Mouse (Mus musculus): ENCODE measurements around the gene BC147527. TPM values are rescaled to one million over a fixed set of nuclear protein-coding genes. Genes with fewer than 3 reads are reported as not detected.
"Not testable (repeated sequence)": the region's sequence is repeated elsewhere in the genome, so short reads cannot be mapped to it uniquely, and the experiment has no call there.

BC147527 gene
- total RNA-seq (2021) = not detected
- long read RNA-seq, experiment 1 = 0 reads
- long read RNA-seq, experiment 2 = 0 reads

DNA sequence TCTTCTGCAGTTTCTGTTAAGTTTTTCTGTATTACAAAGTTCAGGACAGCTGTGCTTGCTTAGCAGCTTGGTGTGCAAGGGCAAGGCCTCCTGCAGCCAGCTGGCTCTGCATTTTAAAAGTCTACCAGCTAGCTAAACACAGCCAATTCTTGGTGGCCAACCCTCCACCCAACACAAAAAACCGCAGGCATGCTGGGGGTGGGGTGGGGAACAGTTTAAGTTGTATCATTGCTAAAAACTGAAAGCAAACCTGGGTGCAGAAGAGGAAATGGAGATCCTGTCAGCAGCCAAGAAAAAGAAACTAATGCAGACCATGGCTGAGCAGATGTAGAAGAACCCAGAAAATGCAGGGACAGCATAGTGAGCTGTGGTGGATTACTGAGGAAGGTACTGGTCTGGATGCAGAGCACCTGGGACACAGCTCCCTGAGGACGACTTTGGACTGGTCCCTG, at the start of gene BC147527:
Gene BC147527, plus strand, starts transcription at position 402 of the 452 bp plus-strand sequence.
- DNase-seq (ENCODE audit: low spot score) = no peak

GRCm38 (mm10) chr13:120251208-120251924, 48.8 kb upstream of the BC147527 start:
- DNase-seq (ENCODE audit: low spot score) = not testable (repeated sequence)

DNA sequence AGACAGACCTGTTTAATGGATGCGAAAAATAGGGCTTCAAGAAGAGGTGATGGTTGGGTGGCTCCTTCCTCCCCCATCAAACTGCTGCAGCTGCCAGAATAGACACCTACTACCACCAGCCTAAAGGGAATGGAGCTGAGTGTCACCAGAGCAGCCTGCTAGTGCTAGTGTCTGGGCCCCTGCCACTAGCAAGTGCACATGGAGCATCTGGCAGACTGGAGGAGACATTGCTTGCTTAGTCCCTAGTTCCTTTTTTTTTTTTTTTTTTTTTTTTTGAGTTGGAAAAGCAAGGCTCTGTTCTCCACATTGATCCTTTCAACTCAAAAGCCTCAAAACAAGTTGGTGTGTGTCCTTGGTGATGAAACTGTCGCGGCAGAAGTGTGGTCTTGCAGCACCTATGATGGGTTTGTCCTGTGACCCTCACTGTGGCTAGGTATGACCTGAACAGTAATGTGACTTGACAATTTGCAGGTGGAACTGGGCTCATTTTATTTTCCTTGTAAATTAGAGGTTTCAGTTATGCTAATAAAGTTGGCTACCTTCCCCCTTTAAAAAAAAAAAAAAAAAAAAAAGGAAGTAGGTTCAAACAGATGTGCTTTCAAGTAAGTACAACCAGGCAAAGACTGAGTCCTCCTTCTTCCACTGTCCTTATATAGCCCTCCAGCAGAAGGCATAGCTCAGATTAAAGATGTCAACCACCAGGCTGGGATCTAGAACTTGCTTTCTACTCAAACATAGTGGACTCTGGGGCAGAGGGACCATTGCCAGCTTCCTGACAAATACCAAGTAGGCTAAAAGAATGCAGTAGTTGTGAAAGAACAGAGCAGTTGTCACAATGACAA, 41.2 kb upstream of the BC147527 start:
- not testable (repeated sequence) for DNase-seq (ENCODE audit: low spot score)

- not testable (repeated sequence) for DNase-seq (ENCODE audit: low spot score)
These were observed 40.5 kb upstream of the BC147527 start for GRCm38 (mm10) chr13:120259718-120260117.

DNA sequence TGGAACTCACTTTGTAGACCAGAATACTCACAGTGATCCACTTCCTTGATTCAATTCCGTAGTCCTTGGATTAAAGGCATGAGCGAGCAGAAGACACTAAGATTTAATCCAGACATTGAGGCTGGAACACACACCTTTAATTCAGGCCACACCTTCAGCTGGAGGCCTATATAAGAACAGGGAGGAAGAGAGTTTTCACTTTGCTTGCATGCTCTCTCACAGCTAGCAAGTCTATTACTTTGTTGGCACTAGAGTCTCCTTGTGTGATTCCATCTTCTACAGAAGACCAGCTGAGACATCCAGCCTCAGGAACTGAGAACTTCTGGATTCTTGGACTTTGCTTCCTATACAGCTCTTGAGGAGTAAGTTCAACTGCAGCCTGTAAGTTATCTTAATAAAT, 37.3 kb upstream of the BC147527 start, which contains the start of gene AF067061:
Gene AF067061, plus strand, starts transcription at position 245 of the 400 bp plus-strand sequence.
- not testable (repeated sequence) for DNase-seq (ENCODE audit: low spot score)

DNA sequence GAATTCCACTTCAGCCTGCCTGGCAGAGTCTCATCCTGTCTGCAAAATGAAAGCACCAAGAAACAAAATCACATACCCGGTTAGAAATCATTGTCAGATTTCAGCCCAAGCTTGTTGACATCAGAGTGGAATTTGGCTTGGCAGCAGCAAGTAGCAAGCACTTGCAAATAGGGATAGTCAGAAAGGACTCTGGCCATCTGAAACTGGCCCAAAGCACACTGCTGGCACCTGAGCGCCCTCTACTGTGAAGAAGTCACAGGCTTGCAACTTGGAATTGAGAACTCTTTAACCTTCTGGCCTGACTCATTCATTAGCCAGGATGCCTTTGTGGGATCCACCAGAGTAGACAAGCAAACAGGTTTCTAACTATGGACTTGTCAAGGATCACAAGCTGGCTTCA, 22.4 kb upstream of the BC147527 start:
- not testable (repeated sequence) for DNase-seq (ENCODE audit: low spot score)

DNA sequence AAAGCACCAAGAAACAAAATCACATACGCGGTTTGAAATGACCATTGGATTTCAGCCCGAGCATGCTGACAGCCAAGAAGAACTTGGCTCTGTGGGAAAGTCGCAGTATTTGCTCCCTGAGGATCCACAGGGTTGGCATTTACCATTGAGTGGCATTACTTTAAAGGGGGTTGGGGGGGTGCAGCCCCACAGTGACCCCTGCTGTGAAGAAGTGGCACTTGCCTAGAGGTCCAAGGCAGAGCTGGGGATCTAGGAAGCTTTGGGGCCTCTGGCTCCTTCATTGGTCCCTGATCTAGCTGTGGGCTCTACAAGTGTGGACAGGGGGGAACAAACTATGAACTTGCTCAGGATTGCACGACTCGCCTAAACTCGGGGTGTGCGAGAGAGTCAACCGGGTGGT, 21.4 kb upstream of the BC147527 start:
- DNase-seq (ENCODE audit: low spot score) = no peak

DNA sequence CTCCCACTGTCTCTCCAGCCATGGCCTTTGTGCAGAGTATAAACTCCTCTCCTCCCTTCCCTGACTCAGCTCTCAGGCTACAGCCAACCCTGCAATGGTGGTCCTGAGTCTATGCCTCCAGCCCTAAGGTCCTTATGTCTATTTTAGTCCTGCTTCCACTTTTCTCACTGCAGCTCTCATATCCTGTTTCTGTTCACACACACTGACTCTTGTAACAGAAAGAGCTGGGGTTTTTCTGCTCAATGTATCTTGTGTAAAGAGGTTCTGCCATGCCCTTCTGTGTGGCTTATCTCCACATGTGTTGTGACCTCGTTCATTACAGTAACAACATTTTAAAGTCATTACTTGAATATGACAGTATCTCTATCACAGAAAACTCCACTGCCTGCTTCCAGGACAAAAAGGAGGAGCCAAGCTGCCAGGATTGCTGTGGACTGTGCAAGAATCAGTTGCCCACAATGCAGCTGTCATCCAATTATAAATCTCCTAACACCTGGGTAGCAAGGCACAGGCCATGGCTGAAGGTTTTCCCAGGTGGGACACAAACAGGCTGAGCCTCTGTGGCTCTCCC, 783 bp upstream of the BC147527 start:
- no peak for DNase-seq (ENCODE audit: low spot score)

DNA sequence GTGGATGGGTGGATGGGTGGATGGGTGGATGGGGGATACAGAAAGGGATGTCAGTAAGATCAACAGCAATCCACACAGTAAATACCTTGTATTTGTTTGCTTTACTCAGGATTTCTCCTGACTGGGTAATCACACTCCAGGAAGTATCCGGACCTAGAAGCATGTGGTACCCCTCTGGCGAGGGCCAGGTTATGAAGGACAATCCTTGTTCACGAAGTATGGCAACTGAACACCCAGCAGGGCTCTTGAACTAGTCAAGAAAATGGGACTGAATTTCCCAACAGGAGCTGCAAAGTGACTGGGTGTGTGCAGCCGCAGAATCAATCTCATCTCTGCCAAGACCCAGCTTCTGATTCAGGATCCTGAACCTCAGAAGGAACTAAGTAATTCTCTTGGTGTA, 661 bp downstream of the BC147527 start:
- DNase-seq (ENCODE audit: low spot score) = no peak

GRCm38 (mm10) chr13:120310749-120311148, 10.6 kb downstream of the BC147527 start:
- no peak for DNase-seq (ENCODE audit: low spot score)

DNA sequence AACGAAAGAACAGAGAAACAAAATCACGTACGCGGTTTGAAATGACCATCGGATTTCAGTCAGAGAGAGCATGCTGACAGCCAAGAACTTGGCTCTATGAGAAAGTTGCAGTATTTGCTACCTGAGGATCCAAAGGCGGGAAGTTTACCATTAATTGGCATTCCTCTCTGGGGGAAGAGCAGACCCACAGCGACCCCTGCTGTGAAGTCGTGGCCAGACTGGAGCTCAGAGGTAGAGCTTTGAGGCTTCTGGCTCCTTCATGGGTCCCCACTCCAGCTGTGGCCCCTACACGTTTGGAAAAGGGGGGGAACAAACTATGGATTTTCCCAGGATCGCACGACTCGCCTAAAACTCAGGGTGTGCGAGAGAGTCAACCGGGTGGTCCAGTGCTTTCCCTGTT, 13.4 kb downstream of the BC147527 start:
- no peak for DNase-seq (ENCODE audit: low spot score)

GRCm38 (mm10) chr13:120316578-120316977, 16.4 kb downstream of the BC147527 start, which contains the start of gene Tcstv3:
TSS of gene Tcstv3 (plus strand) at chr13:120316878.
- DNase-seq (ENCODE audit: low spot score) = not testable (repeated sequence)

DNA sequence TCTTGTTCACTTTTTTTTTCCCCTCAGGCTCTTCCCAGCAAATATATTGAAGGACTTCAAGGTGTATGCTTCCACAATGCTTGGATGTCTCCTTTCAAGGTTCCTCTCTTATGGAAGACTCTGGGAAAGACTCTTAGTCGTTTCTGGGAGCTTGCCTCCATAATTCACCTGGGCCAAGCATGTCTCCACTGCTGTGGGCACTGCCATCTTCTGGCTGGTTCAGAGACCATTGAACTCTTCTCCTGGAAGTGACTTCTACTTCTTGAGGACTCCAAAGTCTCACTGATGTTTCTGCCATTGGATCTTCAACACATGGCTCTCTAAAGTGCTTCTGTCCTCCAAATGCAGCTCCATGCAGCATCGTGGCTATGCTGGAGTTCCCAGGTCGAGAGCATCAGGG, 20.0 kb downstream of the BC147527 start:
- DNase-seq (ENCODE audit: low spot score) = no peak

DNA sequence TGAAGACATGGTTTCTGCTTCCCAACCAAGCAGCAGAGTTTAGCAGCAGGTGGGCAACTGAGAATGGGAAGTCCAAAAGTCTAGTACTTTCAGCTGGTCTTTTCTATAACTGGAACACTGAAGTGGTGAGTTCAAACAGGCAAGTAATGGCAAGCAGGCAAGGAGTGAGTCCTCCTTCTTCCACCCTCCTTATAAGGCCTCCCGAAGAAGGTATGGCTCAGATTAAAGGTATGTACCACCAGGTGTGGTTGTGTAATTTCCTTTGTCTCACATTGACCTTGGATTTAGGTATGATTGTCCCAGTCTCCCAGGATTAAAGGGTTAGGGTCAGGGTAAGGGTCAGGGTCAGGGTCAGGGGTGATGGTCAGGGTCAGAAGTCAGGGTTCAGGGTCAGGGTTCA, 20.5 kb downstream of the BC147527 start:
- DNase-seq (ENCODE audit: low spot score) = no peak

Other genes starting within 250 kb of the BC147527 start
- gene Gm21188, start 248.2 kb upstream of the BC147527 start, total RNA-seq (2021) = under 1 TPM; 0.14 to 0.25 TPM
- not detected for gene Gm20767, start 160.1 kb upstream of the BC147527 start, total RNA-seq (2021)
- gene Gm21818, start 128.0 kb upstream of the BC147527 start, total RNA-seq (2021) = not detected
- not detected for gene Gm21762, start 84.4 kb upstream of the BC147527 start, total RNA-seq (2021)
- not detected for gene Gm21731, start 61.3 kb upstream of the BC147527 start, total RNA-seq (2021)
- not detected for gene AF067061, start 37.3 kb upstream of the BC147527 start, total RNA-seq (2021)
- gene Tcstv3, start 16.5 kb downstream of the BC147527 start, total RNA-seq (2021) = not detected

Measured in gastrocnemius, adult 18-20 months (tissue).